Comparison of ENCODE assay signal across 15 mouse cellular contexts in the genomic region with DNA sequence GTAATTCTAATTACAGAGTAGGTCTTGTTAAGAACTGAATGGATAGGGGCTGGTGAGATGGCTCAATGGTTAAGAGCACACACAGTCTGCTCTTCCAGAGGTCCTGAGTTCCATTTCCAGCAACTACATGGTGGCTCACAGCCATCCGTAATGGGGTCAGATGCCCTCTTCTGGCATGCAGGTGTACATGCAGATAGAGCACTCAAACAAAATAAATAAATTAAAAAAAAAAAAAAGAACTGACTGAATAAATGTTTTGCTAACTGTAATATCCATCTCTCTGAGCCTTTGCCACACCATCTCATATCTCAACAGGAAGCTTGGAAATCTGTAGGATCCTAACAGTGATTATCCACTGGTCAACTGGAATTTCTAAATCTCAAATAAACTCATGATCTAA. TPM values are rescaled to one million over a fixed set of nuclear protein-coding genes. Genes with fewer than 3 reads are reported as not detected.
DNase-seq lines count a peak whose midpoint lies in the region; ATAC-seq and TF ChIP-seq lines count a peak whose summit lies in the region.
"Had no signal": no experiment of that assay in that cellular context is flagged by ENCODE, and none has a peak within 500 bp of the region (broad histone marks: within the 10 kb centered on the region; RNA-seq: fewer than 3 reads in every experiment).

No protein-coding gene starts in this region.

- H3K27ac ChIP-seq in heart, postnatal 0 days (ENCODE audit: low read depth) = peak overlapping the region; percentile 73; the same call in 1 of the 2 replicates
- no peak overlapping the region for H3K27ac ChIP-seq in lung, embryonic 14.5 days (ENCODE audit: low read depth)
- no peak overlapping the region for H3K27ac ChIP-seq in ES-E14 (ENCODE audit: insufficient read depth, low read depth, low read length, poor library complexity, severe bottlenecking)
- H3K27ac ChIP-seq: embryonic facial prominence, embryonic 15.5 days; forebrain, embryonic 15.5 days had no signal

- peak; percentile 25 for TF ChIP-seq CTCF in heart, postnatal 0 days (IDR thresholded peaks at IDR 0.05; ENCODE audit: low read depth)
- peak; percentile 39 for TF ChIP-seq CTCF in lung, embryonic 14.5 days (IDR thresholded peaks at IDR 0.05; ENCODE audit: low read depth)

- peaks cover 3% of the 10 kb centered on the region; the same call in 1 of the 2 replicates for H3K4me1 ChIP-seq in heart, postnatal 0 days (ENCODE audit: control insufficient read depth, insufficient read depth)
- no peaks in the 10 kb centered on the region for H3K4me1 ChIP-seq in lung, embryonic 14.5 days (ENCODE audit: insufficient read depth)
- no peaks in the 10 kb centered on the region for H3K4me1 ChIP-seq in ES-E14 (ENCODE audit: control insufficient read depth in 2 of 2, insufficient read depth in 2 of 2, low read length in 2 of 2, poor library complexity in 1 of 2)
- H3K4me1 ChIP-seq: embryonic facial prominence, embryonic 15.5 days had no signal

- no peak overlapping the region for H3K4me3 ChIP-seq in heart, postnatal 0 days (ENCODE audit: low read depth, low read length)
- no peak overlapping the region for H3K4me3 ChIP-seq in lung, embryonic 14.5 days (ENCODE audit: low read depth, low read length)
- no peak overlapping the region for H3K4me3 ChIP-seq in ES-E14 (ENCODE audit: insufficient read depth in 1 of 2, low read depth in 1 of 2, low read length in 2 of 2, poor library complexity in 1 of 2, severe bottlenecking in 1 of 2)
- H3K4me3 ChIP-seq: embryonic facial prominence, embryonic 15.5 days; forebrain, embryonic 15.5 days had no signal

- H3K27me3 ChIP-seq in heart, postnatal 0 days (ENCODE audit: control insufficient read depth, insufficient read depth, low read length) = no peaks in the 10 kb centered on the region
- no peaks in the 10 kb centered on the region for H3K27me3 ChIP-seq in lung, embryonic 14.5 days (ENCODE audit: insufficient read depth, low read length)
- H3K27me3 ChIP-seq: embryonic facial prominence, embryonic 15.5 days; forebrain, embryonic 15.5 days had no signal

- TF ChIP-seq EP300 in heart, postnatal 0 days (IDR thresholded peaks at IDR 0.05; ENCODE audit: low read depth) = no peak

- WGBS in heart, postnatal 0 days = 34% methylated on average over 1 of the region's 1 CpGs
- WGBS in lung, embryonic 14.5 days = 43% methylated on average over 1 of the region's 1 CpGs

- H3K9ac ChIP-seq in heart, postnatal 0 days (replicated peaks; ENCODE audit: low read depth, low read length) = no peak overlapping the region
- H3K9ac ChIP-seq in lung, embryonic 14.5 days = no peak overlapping the region
- no peak overlapping the region for H3K9ac ChIP-seq in ES-E14 (ENCODE audit: insufficient read depth, low read depth, low read length, poor library complexity, severe bottlenecking)
- H3K9ac ChIP-seq: embryonic facial prominence, embryonic 15.5 days; forebrain, embryonic 15.5 days had no signal

- ATAC-seq in heart, postnatal 0 days (ENCODE audit: insufficient read depth, low read depth) = no peak
- no peak for ATAC-seq in lung, embryonic 14.5 days (ENCODE audit: insufficient read depth)
- ATAC-seq: forebrain, embryonic 15.5 days had no signal

- no peak for DNase-seq in heart, postnatal 0 days (ENCODE audit: low spot score)
- no peak for DNase-seq in heart, adult 8-10 months (ENCODE audit: low spot score)
- DNase-seq in lung, embryonic 14.5 days = no peak
- no peak for DNase-seq in lung, postnatal 14 days
- no peak for DNase-seq in ES-E14 (ENCODE audit: low read depth, low spot score)
- peak; percentile 6 for DNase-seq in induced T-regulatory cell, adult 2 months (ENCODE audit: low read depth)
- no peak for DNase-seq in left cerebral cortex, adult 18-20 months (ENCODE audit: low spot score in 2 of 2)
- DNase-seq in kidney, adult 9 months = no peak
- DNase-seq: adrenal gland, adult 2 months; gastrocnemius, postnatal 25 days; kidney, adult 11 months; lung, adult 18-20 months had no signal

- no peaks in the 10 kb centered on the region for H3K9me3 ChIP-seq in heart, postnatal 0 days (replicated peaks; ENCODE audit: control insufficient read depth, low read length)
- H3K9me3 ChIP-seq in lung, embryonic 14.5 days (ENCODE audit: low read depth, low read length) = no peaks in the 10 kb centered on the region
- H3K9me3 ChIP-seq in ES-E14 (ENCODE audit: control insufficient read depth, insufficient read depth, low read depth, low read length) = no peaks in the 10 kb centered on the region
- H3K9me3 ChIP-seq: embryonic facial prominence, embryonic 15.5 days; forebrain, embryonic 15.5 days had no signal

- no peak overlapping the region for H3K4me2 ChIP-seq in heart, postnatal 0 days (ENCODE audit: low read depth, low read length)
- no peak overlapping the region for H3K4me2 ChIP-seq in lung, embryonic 14.5 days
- H3K4me2 ChIP-seq: embryonic facial prominence, embryonic 15.5 days; forebrain, embryonic 15.5 days; midbrain, embryonic 11.5 days had no signal

- peaks cover 79% of the 10 kb centered on the region for H3K36me3 ChIP-seq in heart, postnatal 0 days (replicated peaks; ENCODE audit: control insufficient read depth, insufficient read depth, low read length)
- H3K36me3 ChIP-seq in lung, embryonic 14.5 days (ENCODE audit: insufficient read depth) = peaks cover 93% of the 10 kb centered on the region
- peaks cover 33% of the 10 kb centered on the region for H3K36me3 ChIP-seq in ES-E14 (ENCODE audit: control insufficient read depth, insufficient read depth, low read length, poor library complexity, severe bottlenecking)

- in situ Hi-C loops in ES-E14 (cut with MboI; ENCODE audit: low sequenced_read_pairs in 2 of 2, unreplicated experiment in 2 of 2) = no loop called here

TF ChIP-seq in ES-E14, 5 proteins besides CTCF, POLR2A, EP300 and RAD21:
- TF ChIP-seq ZC3H11A (IDR thresholded peaks at IDR 0.05; ENCODE audit: borderline replicate concordance, low read depth, low read length) = no peak
- TF ChIP-seq ZNF384 (IDR thresholded peaks at IDR 0.05; ENCODE audit: low read depth, low read length) = peak; percentile 74
- no peak for TF ChIP-seq HCFC1 (IDR thresholded peaks at IDR 0.05; ENCODE audit: borderline replicate concordance, insufficient read depth, low read length)
- no peak for TF ChIP-seq MAFK (IDR thresholded peaks at IDR 0.05; ENCODE audit: insufficient read depth, low read depth, low read length)

RNA-seq across cellular contexts. Expression of a gene that starts 45.1 kb away (rescaled TPM):
- total RNA-seq in heart, postnatal 0 days (2014; rRNA removed; ENCODE audit: low replicate concordance) = 246 and 258 TPM in 2 replicates
- 101 and 102 TPM in 2 replicates for polyA plus RNA-seq in heart, postnatal 0 days (2015; fragmentation: Nextera tagmentation; extraction: Ambion mirVana)
- 100 to 1,000 TPM in 3 of 4 experiments, 10 to 100 TPM in 1; 97.9 to 108 (median 104) TPM for total RNA-seq in heart, adult 8-10 months (2022)
- polyA plus RNA-seq in lung, embryonic 14.5 days (2014; fragmentation: Nextera tagmentation; extraction: Ambion mirVana) = 169 and 170 TPM in 2 replicates
- total RNA-seq in ES-E14 (2012; rRNA removed) = 72.7 and 94.5 TPM in 2 replicates
- 100 to 1,000 TPM; 113 to 116 TPM for total RNA-seq in left cerebral cortex, adult 18-20 months (2021)
